Mouse (Mus musculus) ES-E14 (cell line): ENCODE measurements around the gene Hist1h2bk.

ENCODE experiments used
- HCFC1 ChIP-seq: IDR thresholded peaks from 2 replicates; pipeline ENCODE4 v1.6.1; 2012; ENCODE audit warnings: low read length, inconsistent platforms, borderline replicate concordance; ENCODE audit not compliant: insufficient read depth
- MAFK ChIP-seq: IDR thresholded peaks from 2 replicates; pipeline ENCODE4 v1.6.1; 2014; ENCODE audit warnings: mild to moderate bottlenecking, low read depth, low read length, inconsistent platforms; ENCODE audit not compliant: insufficient read depth

GRCm38 (mm10) chr13:22022241-22022640 is 13.4 kb upstream of the Hist1h2bk start:
- TF ChIP-seq MAFK (peak; percentile 93), HCFC1 (no peak)
